Mouse (Mus musculus) testis, adult 2 months (tissue): ENCODE measurements around the gene 9930111J21Rik2. TPM values are rescaled to one million over a fixed set of nuclear protein-coding genes. Genes with fewer than 3 reads are reported as not detected.
"Not testable (repeated sequence)": the region's sequence is repeated elsewhere in the genome, so short reads cannot be mapped to it uniquely, and the experiment has no call there.

Source experiments
- H3K27ac ChIP-seq: fragments of 200-500 bp; 2 replicates; pipeline ENCODE4 v1.5.1; 2012; ENCODE audit warnings: low read depth, low read length; ENCODE audit not compliant: control insufficient read depth, insufficient read depth
- H3K27me3 ChIP-seq: fragments of 200-500 bp; 2 replicates; pipeline ENCODE4 v1.6.1; 2012; ENCODE audit warnings: mild to moderate bottlenecking, low read length, moderate library complexity; ENCODE audit not compliant: control insufficient read depth, insufficient read depth
- H3K36me3 ChIP-seq: fragments of 200-500 bp; 2 replicates; pipeline ENCODE4 v1.6.1; 2012; ENCODE audit warnings: mild to moderate bottlenecking, low read length; ENCODE audit not compliant: control insufficient read depth, insufficient read depth
- H3K4me1 ChIP-seq: fragments of 200-500 bp; 2 replicates; pipeline ENCODE4 v1.6.1; 2012; ENCODE audit warnings: low read length; ENCODE audit not compliant: control insufficient read depth, insufficient read depth
- H3K4me3 ChIP-seq: fragments of 200-500 bp; 2 replicates; pipeline ENCODE4 v1.5.1; 2012; ENCODE audit warnings: low read depth, mild to moderate bottlenecking, low read length, moderate library complexity, mixed read lengths; ENCODE audit not compliant: control insufficient read depth
- CTCF ChIP-seq: fragments of 200-500 bp; IDR thresholded peaks from 2 replicates; pipeline ENCODE4 v1.5.1; 2012; ENCODE audit warnings: low read depth, mild to moderate bottlenecking, inconsistent platforms, low read length, moderate library complexity; ENCODE audit not compliant: control insufficient read depth, insufficient read depth, insufficient replicate concordance
- POLR2A ChIP-seq: fragments of 200-500 bp; IDR thresholded peaks from 2 replicates; pipeline ENCODE4 v1.6.1; 2012; ENCODE audit warnings: low read depth, mild to moderate bottlenecking, inconsistent platforms, low read length, moderate library complexity; ENCODE audit not compliant: control insufficient read depth
- polyA plus RNA-seq: library from polyadenylated mRNA; depleted of rRNA; stranded (reverse); fragments of >200 nt; gene quantifications from 2 replicates; pipeline ENCODE4 v1.2.3, GENCODE M21; 2012

9930111J21Rik2 gene
- polyA plus RNA-seq, 1 experiment, result 0.35 TPM

DNA sequence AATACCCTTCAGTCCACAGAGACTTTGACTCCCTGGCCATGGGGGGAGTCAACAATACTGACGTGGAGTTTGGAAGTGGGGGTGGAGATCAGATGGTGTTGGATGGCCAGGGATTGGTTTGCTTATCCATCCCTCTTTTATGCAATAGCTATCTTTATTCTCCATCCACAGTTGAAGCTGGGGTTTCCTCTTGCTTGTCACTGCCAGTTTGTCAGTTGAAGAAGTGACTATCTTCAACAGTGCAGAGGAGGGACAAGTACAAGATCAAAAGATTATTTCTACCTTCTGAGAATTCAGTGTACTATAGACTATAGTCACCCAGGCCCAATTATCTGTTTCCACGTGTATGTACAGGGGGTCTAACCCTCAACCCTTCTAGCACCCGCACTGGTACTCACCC is 32.8 kb upstream of the 9930111J21Rik2 start:
- H3K4me1 ChIP-seq, result peaks cover 7% of the 10 kb centered on the region
- H3K27me3 ChIP-seq, result no peaks in the 10 kb centered on the region
- no peak for TF ChIP-seq CTCF
- no peak for TF ChIP-seq POLR2A
- no peaks in the 10 kb centered on the region for H3K36me3 ChIP-seq
- no peak overlapping the region for H3K27ac ChIP-seq
- no peak overlapping the region for H3K4me3 ChIP-seq

DNA sequence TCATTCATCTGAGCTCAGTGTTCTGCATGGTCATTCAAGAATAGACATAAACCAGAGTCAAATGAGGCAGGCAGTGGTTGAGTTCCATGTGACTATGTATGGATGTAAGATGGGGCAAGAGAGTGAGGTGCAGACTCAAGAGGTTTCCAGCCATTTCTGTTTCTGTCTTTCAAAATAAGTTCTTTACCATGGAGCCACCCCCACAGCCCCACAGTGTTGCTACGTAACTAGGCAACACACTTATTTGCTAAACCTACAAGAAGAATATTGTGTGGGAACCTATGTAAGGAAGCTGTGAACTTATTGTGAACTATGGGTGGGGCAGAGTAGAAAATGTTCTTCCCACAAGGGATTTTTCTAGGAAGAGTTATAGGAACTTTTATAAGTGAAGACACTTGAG is 32.1 kb upstream of the 9930111J21Rik2 start:
- TF ChIP-seq POLR2A (no peak), CTCF (no peak)
- Histone ChIP-seq H3K27me3 (no peaks in the 10 kb centered on the region), H3K27ac (no peak overlapping the region), H3K4me3 (no peak overlapping the region), H3K4me1 (peaks cover 4% of the 10 kb centered on the region), H3K36me3 (no peaks in the 10 kb centered on the region)

GRCm38 (mm10) chr11:49081886-49082285 is 30.8 kb upstream of the 9930111J21Rik2 start:
- H3K27me3 ChIP-seq, result no peaks in the 10 kb centered on the region
- TF ChIP-seq POLR2A (no peak), CTCF (no peak)
- H3K27ac ChIP-seq, result no peak overlapping the region
- no peaks in the 10 kb centered on the region for H3K4me1 ChIP-seq
- H3K36me3 ChIP-seq, result no peaks in the 10 kb centered on the region
- H3K4me3 ChIP-seq, result no peak overlapping the region

DNA sequence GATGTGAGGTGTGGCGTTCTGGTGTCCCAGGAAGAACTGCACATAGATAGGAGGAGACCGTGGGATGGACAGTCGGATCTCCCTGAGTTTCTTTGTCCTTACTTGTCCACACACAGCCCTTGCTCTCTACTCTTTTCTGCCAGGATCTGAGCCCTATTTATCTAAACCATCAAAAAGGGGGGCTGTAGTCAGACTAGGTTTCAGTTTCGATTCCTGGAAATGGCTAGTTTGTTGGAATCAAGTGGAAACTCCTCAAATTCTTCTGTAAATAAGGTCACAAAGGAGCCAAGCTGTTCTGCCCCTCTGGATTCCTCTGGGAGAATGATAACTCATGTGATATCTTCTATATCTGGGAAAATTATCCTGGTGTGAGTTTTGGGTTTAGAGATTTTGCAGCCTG is 30.3 kb upstream of the 9930111J21Rik2 start:
- Histone ChIP-seq H3K36me3 (no peaks in the 10 kb centered on the region), H3K27ac (no peak overlapping the region), H3K27me3 (no peaks in the 10 kb centered on the region), H3K4me3 (no peak overlapping the region), H3K4me1 (no peaks in the 10 kb centered on the region)
- TF ChIP-seq CTCF (no peak), POLR2A (no peak)

DNA sequence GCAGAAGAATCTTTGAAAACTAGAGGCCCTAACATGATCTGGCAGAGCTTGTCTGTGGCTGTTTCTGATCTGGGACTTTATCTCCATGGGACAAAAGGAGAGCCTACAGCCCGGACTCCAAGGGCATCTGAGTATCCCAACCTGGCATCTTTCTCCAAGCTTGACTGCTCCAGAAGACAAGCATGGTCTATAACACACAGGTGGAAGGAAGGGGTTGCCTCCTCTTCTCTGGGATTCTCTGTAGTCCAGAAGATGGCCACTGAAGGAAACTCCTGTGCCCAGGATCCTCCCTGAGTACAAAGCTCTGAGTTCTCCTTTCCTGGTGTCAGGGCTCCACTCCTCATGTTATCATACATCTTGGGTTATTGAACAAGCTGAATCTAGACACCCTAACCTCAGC is 29.6 kb upstream of the 9930111J21Rik2 start:
- no peaks in the 10 kb centered on the region for H3K27me3 ChIP-seq
- no peaks in the 10 kb centered on the region for H3K36me3 ChIP-seq
- no peak overlapping the region for H3K27ac ChIP-seq
- no peak overlapping the region for H3K4me3 ChIP-seq
- H3K4me1 ChIP-seq, result no peaks in the 10 kb centered on the region
- TF ChIP-seq POLR2A, result no peak
- no peak for TF ChIP-seq CTCF

DNA sequence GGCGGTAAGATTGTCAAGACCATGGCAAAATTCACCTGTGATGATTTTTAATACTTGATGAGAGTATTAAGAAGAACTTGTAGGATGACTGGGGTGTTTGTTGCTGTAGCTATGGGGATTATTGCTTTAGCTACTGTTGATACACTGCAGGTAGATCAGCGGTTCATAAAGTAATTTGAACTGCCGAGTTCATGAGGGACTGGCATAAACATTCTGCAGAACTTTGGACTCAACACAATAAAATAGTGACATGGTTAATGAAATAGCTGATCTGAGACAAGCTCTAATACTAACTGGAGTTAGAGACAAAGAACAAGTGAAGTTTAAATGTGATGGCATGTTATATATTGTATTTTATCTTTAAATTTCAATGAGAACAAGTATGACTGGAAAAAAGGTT is 27.7 kb upstream of the 9930111J21Rik2 start:
- Histone ChIP-seq H3K27ac (no peak overlapping the region), H3K27me3 (no peaks in the 10 kb centered on the region), H3K4me1 (no peaks in the 10 kb centered on the region), H3K36me3 (no peaks in the 10 kb centered on the region), H3K4me3 (no peak overlapping the region)
- TF ChIP-seq POLR2A, result no peak
- TF ChIP-seq CTCF, result no peak

GRCm38 (mm10) chr11:49077012-49077411 is 26.0 kb upstream of the 9930111J21Rik2 start:
- no peak overlapping the region for H3K4me3 ChIP-seq
- H3K27me3 ChIP-seq, result no peaks in the 10 kb centered on the region
- no peak overlapping the region for H3K27ac ChIP-seq
- no peaks in the 10 kb centered on the region for H3K36me3 ChIP-seq
- TF ChIP-seq POLR2A (no peak), CTCF (no peak)
- H3K4me1 ChIP-seq, result no peaks in the 10 kb centered on the region

DNA sequence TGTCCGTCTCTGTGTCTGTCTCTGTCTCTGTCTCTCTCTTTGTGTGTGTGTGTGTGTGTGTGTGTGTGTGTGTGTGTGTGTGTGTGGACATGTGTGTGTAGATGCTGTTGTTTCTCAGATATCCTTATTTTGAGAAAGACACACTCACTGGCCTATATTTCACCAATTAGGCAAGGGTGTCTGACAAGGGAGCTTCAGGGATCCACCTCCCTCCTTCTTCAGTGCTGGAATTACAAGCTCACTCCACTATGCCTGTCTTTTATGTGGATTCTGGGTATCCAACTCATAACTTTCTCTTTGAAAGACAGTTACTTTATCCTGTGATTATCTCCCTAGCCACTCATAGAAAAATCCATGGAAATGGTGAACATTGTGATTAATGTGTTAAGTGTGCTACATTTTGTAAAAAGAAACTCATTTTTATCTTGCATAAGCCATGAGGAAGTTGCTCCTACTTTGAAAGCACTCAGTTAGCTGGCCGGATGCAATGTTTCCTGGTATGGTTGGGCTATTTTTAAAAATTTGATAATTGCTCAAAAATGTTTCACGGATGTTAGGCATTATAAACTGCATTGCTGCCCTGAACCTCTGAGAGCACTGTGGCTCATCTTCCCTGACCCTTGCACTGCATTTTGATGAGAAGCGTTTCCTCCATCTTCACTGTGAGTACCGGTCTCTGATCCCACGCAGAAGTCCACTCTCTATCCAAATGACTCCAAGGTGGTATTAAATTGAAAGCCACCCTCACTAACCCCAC is 25.1 kb upstream of the 9930111J21Rik2 start, which contains the start of gene Ifi47:
Ifi47 (plus strand) TSS at position 587 of the 757 bp plus-strand sequence.
- not testable (repeated sequence) for H3K27ac ChIP-seq

More for the DNA sequence above, 25.1 kb upstream of the 9930111J21Rik2 start, which contains the start of gene Ifi47:
- not testable (repeated sequence) for H3K36me3 ChIP-seq, H3K27me3 ChIP-seq, H3K4me3 ChIP-seq, H3K4me1 ChIP-seq
